Mouse (Mus musculus) thymus, adult 18-20 months (tissue): ENCODE results near the gene Mtg2.

Source experiments
- DNase-seq, 2 experiments: peaks; one replicate each; pipeline ENCODE4 v3.0.0; 2022; ENCODE audit warnings: mixed read lengths in 2 of 2

Gene Mtg2

DNA sequence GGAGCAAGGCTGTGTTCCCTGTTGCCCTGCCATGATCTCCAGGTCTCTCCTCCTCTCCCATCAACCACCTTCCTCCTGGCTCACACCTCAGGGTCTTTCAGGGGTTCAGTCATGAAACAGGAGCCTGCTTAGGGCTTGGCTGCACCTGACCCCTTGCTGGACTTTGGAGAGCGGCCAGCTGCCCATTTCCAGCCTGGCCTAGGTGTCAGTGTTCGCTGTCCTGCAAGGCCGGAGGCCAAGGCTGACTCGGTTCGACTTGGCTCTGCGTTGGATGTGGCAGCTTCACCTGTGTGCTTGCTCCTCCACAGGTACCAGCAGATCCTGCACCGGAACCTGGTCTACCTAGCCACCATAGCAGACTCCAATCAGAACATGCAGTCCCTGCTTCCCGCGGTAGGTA is 17.4 kb upstream of the Mtg2 start:
- DNase-seq: no peak

DNA sequence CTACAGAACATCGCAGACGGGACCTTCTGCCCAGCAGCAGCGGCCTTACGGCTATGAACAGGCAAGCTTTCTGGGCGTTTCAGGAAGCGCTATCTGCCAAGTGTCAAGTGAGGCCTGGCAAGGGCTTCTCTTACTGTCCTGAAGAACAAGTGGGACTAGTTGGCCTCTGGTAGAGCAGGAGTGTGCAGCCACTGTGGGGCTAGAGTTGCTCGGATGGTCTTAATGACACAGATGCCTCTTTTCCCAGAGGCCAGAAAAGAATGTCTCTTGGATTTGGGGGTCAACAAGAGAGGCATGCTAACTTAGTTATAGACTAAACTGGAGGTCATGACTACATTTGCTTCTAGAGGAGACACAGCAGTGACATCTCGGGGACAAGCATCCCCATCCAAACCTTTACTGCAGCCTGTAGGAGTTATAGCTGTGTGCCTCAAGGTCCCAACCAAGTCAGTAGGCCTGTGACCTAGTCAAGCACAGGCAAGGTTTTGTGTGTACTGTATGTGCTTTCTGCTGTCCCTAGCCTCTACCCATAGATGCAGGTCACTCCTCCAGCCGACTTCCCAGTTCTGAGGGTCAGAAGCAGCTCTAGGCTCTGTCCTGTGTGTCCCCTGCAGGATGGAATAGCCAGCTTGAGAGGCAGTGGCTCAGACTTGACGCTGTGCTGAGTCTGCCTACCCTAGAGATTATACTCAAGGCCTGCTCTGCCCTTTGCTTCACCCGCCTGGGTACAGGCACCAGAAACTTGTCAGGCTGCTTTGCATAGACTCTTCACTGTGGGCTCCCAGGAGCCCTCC is 6.9 kb upstream of the Mtg2 start:
- no peak for DNase-seq

DNA sequence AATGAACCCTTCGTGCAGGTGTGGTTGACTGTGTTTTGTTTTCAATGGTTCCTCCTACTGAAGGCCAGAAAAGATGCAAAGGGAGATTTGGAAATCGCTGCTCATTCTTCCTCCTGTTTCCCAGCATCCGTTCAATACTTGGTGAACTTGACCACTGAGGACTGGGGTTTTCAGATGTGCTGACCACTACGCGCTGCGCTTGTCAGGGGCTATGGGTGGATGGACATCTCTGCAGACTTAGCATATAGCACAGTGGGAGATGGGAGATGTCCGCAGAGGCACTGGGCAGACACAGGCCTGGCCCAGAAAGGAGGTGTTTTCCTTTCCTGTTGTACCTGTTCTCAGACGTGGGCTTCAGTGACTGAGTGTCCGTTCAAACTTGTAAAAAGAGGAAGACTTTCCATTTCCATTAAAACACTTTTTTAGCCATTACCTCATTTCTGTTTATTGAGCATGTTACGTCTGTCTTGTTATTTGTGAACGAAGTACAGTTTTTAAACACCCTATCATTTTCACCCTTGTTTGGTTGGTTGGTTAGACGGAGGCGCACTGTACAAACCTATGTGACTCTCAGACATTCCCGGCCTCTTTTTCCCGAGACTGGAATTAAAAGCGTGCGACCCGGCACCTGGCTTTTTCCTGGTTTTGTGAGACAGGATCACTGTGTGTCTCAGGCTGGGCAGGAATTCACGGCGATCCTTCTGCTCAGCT is 463 bp upstream of the Mtg2 start:
- DNase-seq: no peak

DNA sequence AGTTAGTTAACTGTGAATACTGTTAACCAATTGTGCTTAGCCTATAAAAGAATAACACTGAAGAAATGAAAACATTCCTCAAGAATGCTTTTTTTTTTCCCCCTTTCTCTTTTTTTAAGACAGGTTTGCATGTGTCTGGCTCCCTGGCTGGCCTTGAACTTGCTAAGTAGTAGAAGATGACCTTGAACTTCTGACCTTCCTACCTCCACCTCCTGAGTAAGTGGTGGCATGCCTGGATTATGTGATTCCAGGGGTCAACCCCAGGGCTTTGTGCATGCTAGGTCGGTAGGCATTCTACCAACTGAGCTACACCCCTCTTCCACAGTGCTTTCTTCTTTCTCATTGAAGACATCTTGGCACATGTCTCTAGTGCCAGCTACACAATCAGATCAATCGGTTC is 1.3 kb downstream of the Mtg2 start:
- no peak for DNase-seq

DNA sequence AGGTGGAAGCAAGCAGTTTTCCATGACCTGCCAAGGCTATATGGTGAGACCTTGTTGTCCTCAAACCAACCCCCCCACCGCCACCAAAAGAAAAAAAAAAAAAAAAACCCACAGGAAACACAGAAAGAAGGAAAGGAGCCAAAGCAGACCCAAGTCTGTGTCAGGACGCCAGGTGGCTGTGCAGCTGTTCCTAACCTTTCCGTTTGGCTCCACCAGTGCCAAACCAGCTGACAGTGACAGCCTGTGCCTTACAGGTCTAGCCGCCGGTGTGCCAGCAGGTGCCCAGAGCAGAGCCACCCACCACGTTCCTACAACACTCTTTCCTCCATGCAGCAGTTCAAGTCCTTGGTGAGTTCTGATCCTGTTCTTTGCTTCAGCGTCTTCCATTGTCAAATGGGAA is 2.5 kb downstream of the Mtg2 start:
- DNase-seq: peak; percentile 61 to 75

DNA sequence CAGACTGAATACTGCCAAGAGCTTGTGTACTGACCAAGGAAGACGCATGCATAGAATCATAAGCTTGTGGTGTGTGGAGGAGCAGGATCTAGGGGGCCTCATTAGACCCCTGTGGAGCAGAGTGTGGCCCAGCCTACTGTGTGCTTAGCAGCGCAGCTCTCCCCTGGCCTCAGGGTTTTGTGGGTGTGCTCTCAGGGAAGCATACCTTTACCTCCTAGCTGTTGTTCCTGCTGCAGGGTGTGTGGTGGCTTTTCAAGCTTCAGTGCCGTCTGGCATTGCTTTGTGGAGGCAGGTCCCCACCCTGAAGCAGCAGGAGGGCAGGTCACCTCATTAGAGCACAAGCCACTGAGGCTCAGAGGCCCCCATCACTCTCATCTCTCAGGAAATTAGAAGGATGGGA is 7.2 kb downstream of the Mtg2 start:
- no peak for DNase-seq

DNA sequence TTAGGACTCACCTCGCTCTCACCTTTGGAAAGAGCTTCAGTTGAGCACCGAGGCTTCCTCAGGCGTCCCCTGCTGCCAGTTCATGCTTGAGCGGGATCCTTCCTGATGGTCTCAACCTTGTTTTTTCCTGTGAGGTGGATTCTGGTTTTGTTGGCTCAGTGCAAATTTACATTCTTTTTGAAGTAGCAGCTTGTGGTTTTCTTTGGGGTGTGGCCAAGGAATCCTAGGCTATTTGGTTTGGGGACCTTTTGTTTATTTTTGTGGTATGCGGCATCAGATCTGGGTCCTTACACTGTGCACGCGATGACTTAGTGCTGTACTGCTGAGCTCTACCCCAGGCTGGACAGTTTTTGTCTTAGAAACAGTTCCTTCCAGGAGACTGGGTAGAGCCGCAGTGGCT is 10.3 kb downstream of the Mtg2 start:
- DNase-seq: no peak

DNA sequence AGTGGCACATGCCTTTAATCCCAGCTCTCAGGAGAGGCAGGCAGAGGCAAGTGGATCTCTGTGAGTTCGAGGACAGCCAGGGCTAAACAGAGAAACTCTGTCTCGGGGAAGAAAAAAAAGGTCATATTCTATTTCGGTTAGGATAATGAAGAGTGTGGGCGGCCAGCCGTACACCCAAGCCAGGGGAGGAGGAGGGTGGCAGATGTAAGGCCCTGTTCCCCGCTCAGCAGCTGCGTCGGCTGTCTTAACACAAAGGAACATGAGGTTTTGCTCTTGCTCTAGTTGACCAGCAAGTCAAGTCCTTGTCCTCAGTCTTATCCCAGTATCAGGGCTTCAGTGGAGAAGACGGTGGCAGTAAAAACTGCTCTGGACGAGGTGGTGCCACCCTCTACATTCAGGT is 12.7 kb downstream of the Mtg2 start:
- DNase-seq: no peak

DNA sequence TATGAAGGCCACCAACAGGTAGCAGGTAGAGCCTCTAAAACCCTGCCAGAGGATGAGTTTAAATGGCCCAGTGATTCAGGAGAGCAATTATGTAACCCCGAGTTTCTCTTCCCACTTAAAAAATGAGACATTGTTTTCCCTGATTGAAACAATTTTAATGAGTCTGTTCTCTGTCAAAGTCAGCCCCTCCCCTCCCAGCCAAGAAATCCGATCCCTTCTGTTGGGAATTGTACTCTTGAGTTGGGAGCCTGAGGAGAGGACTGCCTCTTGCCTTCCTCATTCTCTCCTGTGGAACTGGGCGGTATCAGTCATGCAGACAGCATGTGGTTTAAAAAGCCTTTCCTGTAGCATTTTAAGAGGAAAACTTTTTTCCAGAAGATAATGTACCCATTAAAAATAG is 14.2 kb downstream of the Mtg2 start:
- DNase-seq: no peak

DNA sequence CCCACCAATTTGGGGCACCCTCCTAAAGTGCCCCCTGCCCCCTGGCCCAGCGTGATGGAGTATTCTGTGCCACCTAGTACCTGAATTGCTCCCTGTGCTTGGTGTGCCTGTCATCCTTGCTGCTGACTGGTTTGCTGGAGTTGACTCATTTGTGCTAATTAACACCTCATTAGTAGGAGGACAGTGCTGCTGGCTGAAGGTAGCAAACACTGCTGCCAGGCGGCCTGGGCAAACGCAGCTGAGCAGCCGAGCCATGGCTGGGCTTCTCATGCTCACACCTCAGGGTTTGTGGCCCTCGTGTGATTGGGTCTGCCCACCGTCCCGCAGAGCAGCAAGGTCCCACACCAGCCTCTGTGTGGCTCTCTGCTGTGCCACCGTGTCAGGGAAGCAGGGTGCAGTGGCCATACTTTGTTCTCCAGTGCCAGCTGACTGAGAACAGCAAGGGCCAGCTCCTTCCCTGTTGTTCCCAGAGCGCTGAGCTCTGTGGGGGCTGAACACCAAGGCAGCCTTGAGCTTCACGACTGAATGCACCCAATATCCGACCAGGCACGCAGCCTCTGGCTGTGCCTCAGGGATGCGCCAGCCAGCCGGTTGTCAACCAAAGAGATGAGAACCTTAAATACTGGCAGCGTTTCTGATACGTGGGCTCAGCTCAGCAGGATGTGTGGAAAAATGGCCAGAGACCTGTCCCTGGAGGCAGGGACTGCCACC is 15.7 kb downstream of the Mtg2 start:
- DNase-seq: no peak

DNA sequence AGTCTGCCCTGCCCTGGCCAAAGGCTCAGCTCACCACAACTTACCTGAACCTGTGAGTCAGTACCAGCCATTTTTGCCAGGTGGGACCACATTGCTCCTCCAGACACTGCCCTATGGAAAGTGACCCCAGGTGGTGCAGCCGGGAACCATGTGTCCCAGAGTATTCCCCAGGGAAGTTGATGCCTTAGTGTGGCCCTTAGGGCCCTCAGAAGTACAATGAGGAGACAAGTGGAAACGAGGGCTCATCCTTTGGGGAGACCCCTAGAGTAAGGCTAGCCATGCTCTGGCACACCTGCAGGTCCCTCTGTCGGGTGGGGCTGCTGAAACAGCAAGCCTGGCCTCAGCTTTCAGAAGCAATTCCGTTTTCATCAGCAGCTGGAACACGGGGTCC is 16.2 kb downstream of the Mtg2 start:
- no peak for DNase-seq

DNA sequence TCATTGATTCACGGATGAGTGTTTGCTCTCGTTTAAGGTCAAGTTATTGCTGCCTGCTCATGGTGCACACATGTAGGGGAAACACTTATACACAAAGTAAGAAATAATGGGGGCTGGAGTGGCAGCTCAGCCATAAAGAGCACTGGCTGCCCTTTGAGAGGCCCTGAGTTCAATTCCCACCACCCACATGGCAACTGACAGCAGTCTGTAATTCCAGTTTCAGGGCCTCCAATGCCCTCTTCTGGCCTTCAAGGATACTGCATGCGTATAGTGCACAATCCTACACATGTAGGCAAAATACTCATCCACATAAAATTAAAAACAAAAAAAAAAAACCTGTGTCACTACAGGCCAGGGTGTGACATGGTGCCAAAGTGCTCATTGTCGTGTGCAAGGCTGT is 17.1 kb downstream of the Mtg2 start:
- DNase-seq: no peak

DNA sequence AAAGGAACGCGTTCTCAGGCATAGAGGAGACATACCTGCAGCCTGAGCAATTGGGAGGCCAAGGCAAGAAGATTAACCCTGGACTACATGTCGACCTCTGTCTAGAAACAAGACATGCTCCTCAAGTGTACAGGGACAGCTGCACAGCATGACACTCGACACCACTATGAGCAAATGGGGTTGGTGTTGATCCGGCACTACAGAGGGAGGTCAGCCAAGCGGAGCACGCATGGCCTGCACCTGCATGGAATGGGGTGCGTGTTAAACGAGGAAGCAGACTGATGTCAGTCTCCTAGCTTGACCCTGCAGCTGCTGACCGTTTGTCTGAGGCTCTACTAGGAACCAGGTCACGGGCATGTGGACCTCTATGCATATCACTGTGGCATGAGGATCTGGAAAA is 19.9 kb downstream of the Mtg2 start:
- no peak for DNase-seq

DNA sequence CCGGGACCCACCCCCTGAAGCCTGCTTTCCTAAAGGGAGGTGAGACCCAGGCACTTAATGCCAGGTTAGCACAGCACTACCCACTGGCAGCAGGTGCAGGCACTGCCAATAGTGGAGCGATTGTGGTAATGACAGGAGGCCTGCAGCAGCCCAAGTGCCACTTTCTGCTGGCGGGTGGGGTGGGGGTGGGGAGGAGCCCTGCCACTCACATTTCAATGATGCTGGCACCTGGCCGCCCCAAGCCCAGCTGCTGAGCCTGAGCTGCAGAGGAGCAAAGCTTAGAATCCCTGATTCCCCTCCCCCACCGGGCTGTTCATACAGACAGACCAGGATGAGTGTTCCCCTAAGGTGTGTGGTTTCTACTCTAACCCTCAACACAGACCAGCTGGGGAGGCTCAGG is 25.3 kb downstream of the Mtg2 start:
- peak; percentile 72 to 85 for DNase-seq

DNA sequence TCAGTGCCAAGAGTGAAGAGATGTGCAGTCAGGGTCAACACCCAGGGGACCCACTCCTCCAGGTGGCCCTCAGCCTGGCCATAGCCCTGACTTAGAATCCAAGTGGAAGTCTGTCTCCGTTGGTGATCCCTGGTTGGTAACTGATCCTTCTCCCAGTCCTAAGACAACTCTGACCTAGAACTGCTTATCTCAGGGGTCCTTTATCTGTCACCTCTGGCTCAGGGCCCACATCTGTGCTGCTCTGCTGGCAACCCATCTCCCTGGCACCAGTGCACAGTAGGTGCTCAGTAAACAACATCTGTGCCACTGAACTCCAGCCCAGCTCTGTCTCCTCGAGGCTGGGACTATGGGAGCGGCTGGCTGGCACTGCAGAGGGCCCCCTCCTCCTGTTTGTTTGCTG is 27.2 kb downstream of the Mtg2 start:
- no peak for DNase-seq

DNA sequence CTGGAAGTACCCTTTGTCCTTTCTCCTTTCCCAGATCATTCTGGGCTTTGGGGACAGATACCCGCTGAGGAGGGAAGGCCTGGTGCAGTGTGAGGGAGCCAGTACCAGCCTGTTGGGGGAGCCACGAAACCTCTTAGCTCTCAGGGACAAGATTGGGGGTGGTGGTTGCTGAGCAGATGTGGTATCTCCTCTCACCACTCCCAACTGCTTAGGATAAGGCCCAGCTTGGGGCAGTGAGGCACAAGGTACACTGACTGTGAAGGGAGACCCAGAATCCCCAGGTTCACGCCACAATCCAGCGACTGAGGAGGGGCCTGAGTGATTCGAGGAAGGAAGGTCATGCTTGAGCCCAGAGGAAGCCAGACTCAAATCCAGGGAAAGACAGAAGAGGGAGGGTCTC is 27.8 kb downstream of the Mtg2 start:
- no peak for DNase-seq

DNA sequence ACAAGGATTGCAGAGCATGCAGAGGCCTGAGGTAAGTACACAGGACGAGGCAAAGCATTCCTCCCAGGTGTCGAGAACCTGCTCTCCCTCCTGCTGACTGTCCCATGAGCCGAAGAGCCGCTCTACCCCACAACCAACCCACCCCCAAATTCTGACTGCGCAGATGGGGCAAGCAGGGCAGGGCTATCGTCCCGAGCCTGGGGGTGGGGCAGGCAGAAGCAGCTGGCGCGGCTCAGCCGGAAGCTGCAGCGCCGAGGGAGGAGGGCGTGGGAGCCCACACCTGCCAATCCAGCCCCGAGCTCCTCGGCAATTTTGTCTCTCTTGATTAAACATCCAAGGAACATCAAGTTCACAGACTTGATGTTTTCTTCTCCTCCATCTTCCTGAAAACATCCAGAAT is 29.1 kb downstream of the Mtg2 start:
- DNase-seq: peak; percentile 74 to 76

DNA sequence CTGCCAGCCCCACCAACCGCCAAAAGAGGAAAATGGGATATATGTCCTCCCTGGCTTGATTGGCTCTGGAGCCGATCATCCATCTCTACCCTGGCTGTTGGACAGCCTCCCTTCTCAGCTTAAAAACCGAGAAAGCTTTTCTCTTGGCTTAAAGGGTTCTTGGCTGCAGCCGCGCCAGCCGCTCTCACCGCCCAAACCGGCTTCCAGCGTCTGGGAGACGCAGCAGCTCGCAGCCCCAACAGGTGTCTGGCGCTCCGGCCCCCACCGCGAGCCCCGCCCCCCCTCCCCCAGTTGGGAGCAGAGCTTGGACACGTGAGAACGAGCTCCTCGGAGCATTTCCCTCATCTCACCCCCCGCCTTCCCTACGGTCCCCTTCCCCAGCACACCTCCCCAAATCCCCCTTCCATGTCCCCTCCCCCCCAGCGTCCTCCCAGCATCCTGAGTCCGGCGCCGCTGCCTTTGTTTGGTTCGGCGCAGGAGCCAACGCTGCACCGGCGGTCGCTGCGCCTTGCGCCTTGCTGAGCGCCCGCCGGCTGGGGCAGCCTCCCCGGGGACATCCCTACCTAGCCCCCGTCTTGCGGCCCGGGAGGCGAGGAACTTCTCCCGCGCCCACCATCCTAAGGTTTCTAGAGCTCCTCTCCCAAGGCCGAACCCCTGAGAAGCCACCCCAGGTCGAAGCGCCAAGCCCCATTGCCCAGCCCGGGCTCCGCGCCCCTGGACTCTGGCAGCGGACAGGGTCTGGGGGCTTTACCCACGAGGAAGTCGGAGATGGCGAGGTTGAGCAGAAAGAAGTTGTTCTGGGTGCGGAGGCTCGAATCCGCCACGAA is 33.0 kb downstream of the Mtg2 start:
- DNase-seq: no peak

DNA sequence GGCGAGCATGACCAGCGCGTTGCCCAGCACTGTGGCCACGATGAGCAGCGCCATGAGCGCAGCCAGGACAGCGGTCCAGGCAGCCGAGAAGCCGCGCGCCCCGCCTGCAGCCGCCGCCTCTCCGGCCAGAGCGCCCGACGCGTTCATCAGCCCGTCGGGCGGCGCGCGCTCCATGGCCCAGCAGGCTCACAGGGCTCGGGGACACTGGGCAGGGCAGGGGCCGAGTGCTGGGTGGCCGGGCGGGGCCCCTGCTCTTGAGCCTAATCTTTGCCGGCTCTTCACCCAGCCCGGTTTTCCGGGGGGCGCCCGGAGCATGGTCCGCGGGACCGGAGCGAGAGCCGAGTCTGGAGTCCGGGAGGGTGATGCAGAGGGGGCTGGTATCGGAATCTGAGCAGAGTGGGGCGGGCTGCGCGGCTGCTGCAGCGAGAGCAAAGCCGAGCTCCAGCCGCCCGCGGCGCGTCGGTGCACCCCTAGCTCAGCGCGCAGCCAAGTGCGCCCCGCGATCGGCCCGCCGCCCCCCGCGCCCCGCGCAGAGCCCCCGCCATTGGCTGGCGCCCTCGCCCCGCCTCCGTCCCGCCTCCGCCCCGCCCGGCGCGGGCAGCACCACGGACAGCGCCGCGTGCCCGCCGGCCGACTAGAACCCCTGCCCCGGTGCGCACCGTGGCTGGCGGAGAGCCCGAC is 33.7 kb downstream of the Mtg2 start, which contains the start of gene Hrh3:
Gene Hrh3 (minus strand): TSS at position 511 of the 681 bp plus-strand sequence.
- peak; percentile 70 to 73 for DNase-seq

DNA sequence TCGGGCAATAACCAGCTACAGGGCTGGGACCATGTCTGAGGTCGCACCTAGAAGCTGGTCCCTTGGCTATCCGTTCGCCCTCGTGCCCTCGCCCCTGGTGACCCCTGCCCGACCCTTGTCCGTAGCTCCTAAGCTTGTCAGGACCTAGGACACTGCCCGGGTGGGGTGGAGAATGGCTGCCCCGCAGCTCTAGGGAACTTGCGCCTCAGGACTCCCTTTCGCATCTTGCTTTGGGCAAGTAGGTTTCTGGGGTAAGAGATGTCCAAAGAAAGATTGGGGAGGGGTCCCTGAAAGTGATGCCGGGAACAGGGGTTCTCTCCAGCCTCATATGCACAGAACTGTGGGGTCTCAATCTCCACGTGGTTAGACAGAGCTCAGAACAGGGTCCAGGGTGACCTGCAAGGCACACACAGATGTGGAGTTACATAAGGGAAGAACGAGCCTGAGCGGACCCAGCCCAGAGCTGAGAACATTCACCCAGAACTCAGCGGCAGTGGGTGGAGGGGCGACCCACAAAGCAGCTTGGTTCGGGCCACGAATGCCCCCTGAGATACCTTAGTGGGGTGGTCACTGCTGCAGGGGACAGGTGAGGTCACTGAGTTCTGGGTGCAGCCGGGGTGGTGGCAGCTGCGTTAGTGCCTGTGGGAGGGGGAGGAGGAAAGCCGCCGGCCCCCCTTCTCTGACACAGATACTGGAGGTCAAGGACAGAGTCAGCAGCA is 34.4 kb downstream of the Mtg2 start:
- DNase-seq: no peak

DNA sequence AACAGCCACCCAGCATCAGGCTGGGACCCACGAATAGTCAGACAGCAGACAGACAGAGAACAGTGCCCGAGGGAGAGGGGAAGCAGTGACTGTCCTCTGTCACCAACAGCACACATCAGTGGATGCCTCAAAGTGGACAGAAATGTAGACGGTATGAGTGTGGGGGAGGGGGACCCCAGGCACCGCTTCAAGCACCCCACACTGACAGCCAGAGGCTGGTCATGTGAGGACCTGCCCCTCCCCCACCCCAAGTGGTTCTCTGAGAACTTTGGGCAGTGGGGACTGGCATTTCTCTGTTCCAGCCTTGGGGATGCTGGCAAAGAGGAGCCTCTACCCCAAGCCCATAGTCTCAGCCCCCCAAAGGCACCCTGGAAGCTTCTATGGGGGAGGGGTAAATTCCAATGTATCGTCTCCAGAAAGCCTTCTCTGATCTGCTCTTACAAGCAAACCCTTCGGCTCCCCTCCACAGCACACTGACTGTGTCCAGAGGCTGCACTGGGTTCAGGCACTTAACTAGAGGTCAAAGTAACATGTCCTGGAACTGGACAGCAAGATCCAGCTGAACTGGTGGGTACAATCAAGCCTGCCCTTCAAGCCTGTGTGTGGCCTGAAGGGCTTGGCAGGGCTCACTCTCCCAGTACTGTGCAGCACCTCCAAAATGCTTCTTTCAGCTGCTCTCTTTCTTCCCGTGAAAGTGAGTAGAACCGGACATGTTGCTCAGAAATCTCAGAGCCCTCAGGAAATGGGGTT is 35.2 kb downstream of the Mtg2 start:
- no peak for DNase-seq
